Mouse (Mus musculus) heart, embryonic 16.5 days (tissue): ENCODE measurements around the gene G430095P16Rik. TPM values are rescaled to one million over a fixed set of nuclear protein-coding genes. Genes with fewer than 3 reads are reported as not detected.

ENCODE experiments used
- ATAC-seq: fragments of 200-750 bp; cut with Nextera tagmentation; replicated peaks from 2 replicates; pipeline ENCODE4 v1.8.0; 2017; ENCODE audit warnings: moderate number of reproducible peaks; ENCODE audit not compliant: insufficient read depth, low FRiP score; ENCODE audit errors: extremely low read depth
- H3K27ac ChIP-seq: fragments of 300-500 bp; sonication (generic); 2 replicates; pipeline ENCODE4 v1.5.1; 2014; ENCODE audit warnings: mild to moderate bottlenecking, low read length, control low read depth, moderate library complexity
- H3K27me3 ChIP-seq: fragments of 300-500 bp; sonication (generic); 2 replicates; pipeline ENCODE4 v1.6.1; 2014; ENCODE audit warnings: low read length, mixed read lengths; ENCODE audit not compliant: control insufficient read depth, insufficient read depth
- H3K36me3 ChIP-seq: fragments of 300-500 bp; sonication (generic); 2 replicates; pipeline ENCODE4 v1.6.1; 2014; ENCODE audit not compliant: control insufficient read depth, insufficient read depth
- H3K4me1 ChIP-seq: fragments of 300-500 bp; sonication (generic); 2 replicates; pipeline ENCODE4 v1.6.1; 2014; ENCODE audit warnings: low read length, mixed read lengths; ENCODE audit not compliant: control insufficient read depth, insufficient read depth
- H3K4me2 ChIP-seq: fragments of 300-500 bp; sonication (generic); 2 replicates; pipeline ENCODE4 v1.6.1; 2014; ENCODE audit warnings: low read depth, mild to moderate bottlenecking, control low read depth, low read length
- H3K4me3 ChIP-seq: fragments of 300-500 bp; sonication (generic); 2 replicates; pipeline ENCODE4 v1.5.1; 2014; ENCODE audit warnings: mild to moderate bottlenecking, control low read depth, low read length
- H3K9ac ChIP-seq: fragments of 300-500 bp; sonication (generic); 2 replicates; pipeline ENCODE4 v1.6.1; 2014; ENCODE audit warnings: low read length, control low read depth
- H3K9me3 ChIP-seq: fragments of 300-500 bp; sonication (generic); replicated peaks from 2 replicates; pipeline ENCODE4 v1.6.1; 2016; ENCODE audit warnings: low read length; ENCODE audit not compliant: control insufficient read depth
- WGBS: fragments of 180-500 bp; shearing (Covaris S2); extraction: QIAGEN DNeasy Blood & Tissue Kit; methylation state at CpG from one replicate; pipeline ENCODE4 v1.1.7; 2014; 5-methylcytosine and 5-hydroxymethylcytosine counted together
- polyA plus RNA-seq: library from polyadenylated mRNA; unstranded; fragments of >200 nt; fragmentation: Nextera tagmentation; extraction: Ambion mirVana; gene quantifications from 2 replicates; pipeline ENCODE4 v1.2.1, GENCODE M21; 2015

G430095P16Rik gene
- polyA plus RNA-seq, 1 experiment from 2014 or later = 3.1 TPM

DNA sequence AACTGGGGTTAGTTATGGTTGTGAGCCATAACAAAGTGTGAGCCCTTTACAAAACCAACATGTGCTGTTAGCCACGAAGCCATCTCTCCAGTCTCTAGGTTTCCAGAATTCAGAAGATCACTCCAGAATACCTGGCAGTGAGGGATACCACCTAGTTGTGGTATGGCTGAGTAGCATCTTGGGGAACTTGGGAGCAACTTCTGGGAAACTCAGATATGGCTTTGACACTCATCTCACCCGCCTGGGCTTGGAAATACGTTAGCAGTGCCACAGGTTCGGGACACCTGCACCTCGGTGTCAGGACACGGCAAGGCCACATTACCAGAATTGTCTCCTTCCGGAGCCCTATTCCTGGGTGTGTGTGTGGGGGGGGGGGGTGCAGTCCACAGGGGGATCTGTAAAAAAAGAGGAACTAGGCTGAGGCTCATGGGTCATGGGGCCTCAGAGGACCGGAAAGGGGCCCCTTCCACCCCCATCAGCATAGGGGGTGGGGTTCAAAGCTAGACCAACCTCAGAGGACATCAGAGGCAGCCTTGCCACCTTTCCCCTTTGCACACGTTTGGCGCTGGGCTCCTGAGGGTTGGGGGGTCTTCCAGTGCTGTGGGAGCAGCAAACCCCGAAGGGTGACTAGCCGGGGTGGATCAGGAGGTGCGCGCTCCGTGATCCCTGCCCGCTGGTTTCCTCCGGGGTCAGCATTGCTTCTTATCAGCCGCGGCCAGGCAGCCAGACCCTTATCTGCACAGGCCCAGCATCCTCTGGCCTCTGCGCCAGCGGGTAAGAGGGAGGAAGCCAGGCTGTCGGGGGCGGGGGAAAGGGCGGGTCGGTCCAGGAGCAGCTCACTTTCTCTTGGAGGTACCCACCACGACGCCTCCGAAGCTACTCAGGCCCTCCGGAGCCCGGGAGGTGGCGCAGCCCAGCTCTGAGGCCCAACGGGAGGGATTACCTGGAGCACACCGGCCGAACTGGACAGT, 21.6 kb upstream of the G430095P16Rik start, which contains the start of gene Lyl1:
Lyl1 (plus strand) TSS at position 517 of the 971 bp plus-strand sequence.
- Histone ChIP-seq H3K27me3 (peaks cover 24% of the 10 kb centered on the region), H3K4me2 (peak within 1 kb of the TSS; percentile 58), H3K4me3 (peak within 1 kb of the TSS; percentile 48), H3K36me3 (peaks cover 20% of the 10 kb centered on the region), H3K9ac (peak within 1 kb of the TSS; percentile 70), H3K27ac (peak within 1 kb of the TSS; percentile 78), H3K4me1 (peaks cover 36% of the 10 kb centered on the region), H3K9me3 (no peaks in the 10 kb centered on the region)
- peak; percentile 68 for ATAC-seq
- WGBS = 7% methylated on average over 34 of the region's 34 CpGs

DNA sequence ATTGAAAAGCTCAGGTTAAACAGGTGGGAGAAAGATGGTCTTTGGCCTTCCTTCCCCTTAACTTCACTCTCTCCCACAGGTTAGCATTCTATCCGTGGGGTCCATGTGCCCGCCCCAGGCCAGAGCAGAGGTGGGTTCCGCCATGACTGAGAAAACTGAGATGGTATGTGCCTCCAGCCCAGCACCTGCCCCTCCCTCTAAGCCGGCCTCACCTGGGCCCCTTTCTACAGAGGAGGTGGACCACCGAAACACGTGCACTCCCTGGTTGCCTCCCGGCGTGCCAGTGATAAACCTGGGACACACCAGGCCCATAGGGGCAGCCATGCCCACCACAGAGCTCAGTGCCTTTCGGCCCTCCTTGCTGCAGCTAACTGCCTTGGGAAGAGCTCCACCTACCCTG, 20.2 kb upstream of the G430095P16Rik start:
- H3K4me1 ChIP-seq = peaks cover 42% of the 10 kb centered on the region
- peaks cover 31% of the 10 kb centered on the region for H3K27me3 ChIP-seq

DNA sequence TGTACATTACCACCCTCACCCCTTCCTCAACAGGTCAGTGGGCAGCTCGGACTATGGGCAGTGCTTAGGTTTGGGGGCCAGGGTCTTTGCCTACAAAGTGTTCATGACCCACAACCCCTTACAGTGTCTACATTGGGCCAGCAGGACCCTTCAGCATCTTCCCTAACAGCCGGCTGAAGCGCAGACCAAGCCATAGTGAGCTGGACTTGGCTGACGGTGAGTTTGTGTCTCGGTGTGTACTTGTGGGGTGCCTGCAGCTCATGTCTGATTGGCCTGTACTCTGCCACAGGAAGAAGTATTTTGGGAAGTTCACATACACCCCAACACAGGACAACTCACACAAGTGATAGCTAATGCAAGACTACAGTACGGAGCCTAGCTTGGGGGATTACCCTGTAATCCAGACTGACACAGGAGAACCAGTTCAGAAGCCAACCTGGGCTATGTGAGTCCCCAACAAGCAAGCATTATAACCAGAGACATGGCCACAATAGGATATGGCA, 19.8 kb upstream of the G430095P16Rik start:
- Histone ChIP-seq H3K4me3 (peak overlapping the region; percentile 48), H3K4me1 (peaks cover 45% of the 10 kb centered on the region), H3K4me2 (peak overlapping the region; percentile 58), H3K9me3 (no peaks in the 10 kb centered on the region), H3K27me3 (peaks cover 35% of the 10 kb centered on the region), H3K27ac (peak overlapping the region; percentile 49; the same call in 1 of the 2 replicates), H3K36me3 (peaks cover 11% of the 10 kb centered on the region), H3K9ac (peak overlapping the region; percentile 1; the same call in 1 of the 2 replicates)
- WGBS = 72% methylated on average over 6 of the region's 6 CpGs
- no peak for ATAC-seq

More for the DNA sequence above, 20.2 kb upstream of the G430095P16Rik start:
- no peak for ATAC-seq
- Histone ChIP-seq H3K36me3 (peaks cover 13% of the 10 kb centered on the region), H3K9me3 (no peaks in the 10 kb centered on the region), H3K4me2 (peak overlapping the region; percentile 58), H3K27ac (no peak overlapping the region; the same call in 1 of the 2 replicates), H3K9ac (peak overlapping the region; percentile 70; the same call in 1 of the 2 replicates), H3K4me3 (peak overlapping the region; percentile 48)
- 71% methylated on average over 9 of the region's 9 CpGs for WGBS

DNA sequence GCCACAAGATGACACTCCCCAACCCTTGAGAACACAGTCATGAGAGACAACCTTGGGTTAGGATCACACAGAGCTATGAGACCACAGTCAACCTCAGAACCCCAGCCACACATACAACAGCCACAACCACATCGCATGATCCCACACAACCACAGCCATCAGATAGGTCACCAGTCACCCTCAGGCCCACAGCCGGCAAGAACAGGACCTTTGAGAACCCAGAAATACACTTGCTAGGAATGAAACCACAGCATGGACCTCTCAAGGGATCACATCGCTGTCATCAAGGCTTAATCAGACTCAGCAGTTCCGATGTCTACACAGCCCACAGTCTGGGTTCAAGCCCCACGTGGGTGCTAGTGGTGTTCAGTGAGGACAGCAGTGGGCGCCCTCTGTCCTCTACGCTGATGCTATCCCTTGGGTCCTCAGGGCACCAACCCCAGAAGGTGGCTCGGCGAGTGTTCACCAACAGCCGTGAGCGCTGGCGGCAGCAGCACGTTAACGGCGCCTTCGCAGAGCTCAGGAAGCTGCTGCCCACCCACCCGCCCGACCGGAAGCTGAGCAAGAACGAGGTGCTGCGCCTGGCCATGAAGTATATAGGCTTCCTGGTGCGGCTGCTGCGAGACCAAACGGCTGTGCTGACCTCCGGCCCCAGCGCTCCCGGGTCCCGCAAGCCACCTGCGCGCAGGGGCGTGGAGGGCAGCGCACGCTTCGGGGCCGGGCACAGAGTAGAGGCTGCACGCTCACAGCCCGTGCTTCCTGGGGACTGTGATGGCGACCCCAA, 19.1 kb upstream of the G430095P16Rik start:
- H3K4me1 ChIP-seq = peaks cover 44% of the 10 kb centered on the region
- peak overlapping the region; percentile 66 for H3K27ac ChIP-seq
- no peak for ATAC-seq
- H3K9me3 ChIP-seq = no peaks in the 10 kb centered on the region
- peak overlapping the region; percentile 58 for H3K4me2 ChIP-seq
- peak overlapping the region; percentile 48 for H3K4me3 ChIP-seq
- peaks cover 5% of the 10 kb centered on the region; the same call in 1 of the 2 replicates for H3K36me3 ChIP-seq
- 15% methylated on average over 38 of the region's 38 CpGs for WGBS
- H3K27me3 ChIP-seq = peaks cover 41% of the 10 kb centered on the region
- peak overlapping the region; percentile 50; the same call in 1 of the 2 replicates for H3K9ac ChIP-seq

DNA sequence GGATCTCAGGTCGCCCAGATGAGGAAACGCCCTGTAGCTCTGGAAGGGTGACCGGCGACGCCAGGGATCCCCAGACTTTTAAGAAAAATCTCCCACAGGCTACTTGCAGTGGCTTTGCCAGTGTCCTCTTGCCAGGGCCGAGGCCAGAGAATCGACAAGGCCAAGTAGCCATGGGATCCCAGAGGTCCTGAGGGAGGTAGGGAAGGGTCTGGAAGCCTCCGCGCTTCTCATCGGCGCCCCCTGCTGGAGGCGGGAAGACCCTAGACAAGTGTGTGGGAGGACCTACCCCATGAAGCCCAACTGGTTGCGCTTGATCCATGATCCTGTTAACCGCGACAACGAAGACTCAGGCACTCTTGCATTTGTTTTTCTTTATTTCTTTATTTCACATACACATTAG, 18.5 kb upstream of the G430095P16Rik start:
- Histone ChIP-seq H3K27ac (peak overlapping the region; percentile 69), H3K4me1 (peaks cover 40% of the 10 kb centered on the region), H3K9ac (peak overlapping the region; percentile 50; the same call in 1 of the 2 replicates), H3K4me2 (peak overlapping the region; percentile 58), H3K36me3 (0 out of 2 replicates have a peak, but pooled peaks cover 3% of the 10 kb centered on the region), H3K9me3 (no peaks in the 10 kb centered on the region), H3K4me3 (peak overlapping the region; percentile 48), H3K27me3 (peaks cover 43% of the 10 kb centered on the region)
- WGBS = 7% methylated on average over 16 of the region's 16 CpGs
- no peak for ATAC-seq

DNA sequence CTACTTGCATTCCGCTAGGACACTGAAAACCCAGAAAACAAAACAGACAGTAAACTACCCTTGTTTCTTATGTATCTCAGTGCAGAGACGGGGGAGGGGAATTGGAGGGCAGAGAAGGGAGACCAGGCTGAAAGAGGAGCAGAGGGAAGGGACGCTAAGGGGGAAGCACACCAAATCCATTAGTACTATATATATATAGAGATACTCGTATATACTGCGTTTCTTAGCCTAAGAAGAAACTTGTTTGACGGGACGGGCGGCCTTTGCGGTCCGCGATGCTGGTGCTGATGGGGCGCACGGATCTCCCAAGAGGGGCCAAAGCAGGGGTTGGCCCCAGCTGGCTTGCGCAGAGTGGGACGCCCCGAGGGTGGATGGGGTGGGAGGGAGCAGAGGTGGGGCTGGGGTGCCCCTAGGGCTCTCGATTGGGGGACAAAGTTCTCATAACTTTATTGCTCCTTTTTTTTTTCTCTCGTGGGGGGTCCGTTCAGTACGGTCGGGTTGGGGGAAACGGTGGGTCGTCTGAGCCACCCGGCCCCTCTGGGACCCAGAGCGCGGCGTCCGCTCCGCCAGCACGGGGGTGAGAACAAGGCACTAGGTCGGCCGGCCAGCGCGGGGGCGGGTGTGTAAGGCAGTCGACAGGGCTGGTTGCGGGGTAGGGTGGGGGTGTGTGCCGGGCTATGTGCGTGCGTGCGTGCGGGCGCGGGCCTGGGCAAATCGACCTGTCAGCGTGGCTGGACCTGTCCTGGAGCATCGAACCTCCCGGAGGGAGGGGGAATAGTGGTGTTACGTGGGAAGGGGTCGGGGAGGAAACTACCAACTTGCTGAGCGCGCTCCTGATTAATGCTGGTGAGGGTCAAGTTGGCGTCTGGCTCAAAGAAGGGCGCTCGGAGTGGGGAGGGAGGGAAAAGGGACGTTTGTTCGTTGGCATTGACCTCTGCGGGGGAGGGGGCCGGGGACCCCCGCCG, 17.7 kb upstream of the G430095P16Rik start:
- H3K9ac ChIP-seq = peak overlapping the region; percentile 61
- peaks cover 40% of the 10 kb centered on the region for H3K4me1 ChIP-seq
- H3K27me3 ChIP-seq = peaks cover 43% of the 10 kb centered on the region
- 0 out of 2 replicates have a peak, but pooled peaks cover 3% of the 10 kb centered on the region for H3K36me3 ChIP-seq
- H3K9me3 ChIP-seq = no peaks in the 10 kb centered on the region
- WGBS = 6% methylated on average over 61 of the region's 61 CpGs
- peak overlapping the region; percentile 69 for H3K27ac ChIP-seq
- peak overlapping the region; percentile 48 for H3K4me3 ChIP-seq
- no peak for ATAC-seq
- peak overlapping the region; percentile 58 for H3K4me2 ChIP-seq

DNA sequence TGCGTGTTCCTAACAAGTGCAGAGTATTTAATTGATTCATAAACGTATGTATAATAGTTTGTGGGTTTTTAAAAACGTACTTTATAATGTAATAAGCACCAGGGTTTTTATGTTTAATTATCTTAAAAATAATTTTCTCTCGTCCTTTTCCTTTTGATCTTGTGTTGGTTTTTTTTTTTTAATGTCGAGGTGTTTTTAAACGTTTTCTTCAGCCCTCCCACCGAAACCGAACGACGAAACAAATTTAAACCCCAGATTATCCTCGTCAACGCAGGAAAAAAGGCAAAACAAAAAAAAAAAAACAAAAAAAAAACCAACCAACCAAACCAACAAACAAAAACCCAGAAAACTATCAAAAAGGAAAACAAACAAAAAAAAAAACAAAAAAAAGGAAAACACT, 16.8 kb upstream of the G430095P16Rik start:
- Histone ChIP-seq H3K27ac (peak overlapping the region; percentile 69; the same call in 1 of the 2 replicates), H3K4me2 (peak overlapping the region; percentile 58), H3K4me1 (peaks cover 39% of the 10 kb centered on the region), H3K9ac (peak overlapping the region; percentile 61), H3K27me3 (peaks cover 43% of the 10 kb centered on the region), H3K4me3 (peak overlapping the region; percentile 48), H3K9me3 (no peaks in the 10 kb centered on the region), H3K36me3 (0 out of 2 replicates have a peak, but pooled peaks cover 3% of the 10 kb centered on the region)
- no peak for ATAC-seq
- WGBS = 18% methylated on average over 12 of the region's 12 CpGs
